Mouse (Mus musculus) embryonic facial prominence, embryonic 11.5 days (tissue): ENCODE measurements around the gene Nectin4. TPM values are rescaled to one million over a fixed set of nuclear protein-coding genes. Genes with fewer than 3 reads are reported as not detected.

Experiments
- ATAC-seq: fragments of 200-750 bp; cut with Nextera tagmentation; replicated peaks from 2 replicates; pipeline ENCODE4 v1.8.0; 2017; ENCODE audit warnings: low read depth; ENCODE audit not compliant: insufficient number of reproducible peaks, low FRiP score, low TSS enrichment
- DNase-seq: peaks from one replicate; pipeline ENCODE4 v3.0.0-alpha.2; 2015; ENCODE audit warnings: low spot score
- H3K27ac ChIP-seq: fragments of 300-500 bp; sonication (generic); replicated peaks from 2 replicates; pipeline ENCODE4 v1.5.1; 2014; ENCODE audit warnings: mild to moderate bottlenecking, low read depth, low read length, control low read depth
- H3K27me3 ChIP-seq: fragments of 300-500 bp; sonication (generic); 2 replicates; pipeline ENCODE4 v1.6.1; 2014; ENCODE audit warnings: mild to moderate bottlenecking, low read length, moderate library complexity, mixed read lengths; ENCODE audit not compliant: control insufficient read depth, insufficient read depth
- H3K36me3 ChIP-seq: fragments of 300-500 bp; sonication (generic); replicated peaks from 2 replicates; pipeline ENCODE4 v1.6.1; 2014; ENCODE audit warnings: low read depth, mild to moderate bottlenecking, low read length, moderate library complexity, mixed read lengths; ENCODE audit not compliant: control insufficient read depth, insufficient read depth
- H3K4me1 ChIP-seq: fragments of 300-500 bp; sonication (generic); 2 replicates; pipeline ENCODE4 v1.6.1; 2014; ENCODE audit warnings: low read length, mixed read lengths; ENCODE audit not compliant: control insufficient read depth, insufficient read depth
- H3K4me2 ChIP-seq: fragments of 300-500 bp; sonication (generic); 2 replicates; pipeline ENCODE4 v1.6.1; 2014; ENCODE audit warnings: low read depth, mild to moderate bottlenecking, control low read depth, low read length, moderate library complexity
- H3K4me3 ChIP-seq: fragments of 300-500 bp; sonication (generic); 2 replicates; pipeline ENCODE4 v1.5.1; 2014; ENCODE audit warnings: low read depth, low read length, control low read depth
- H3K9ac ChIP-seq: fragments of 300-500 bp; sonication (generic); replicated peaks from 2 replicates; pipeline ENCODE4 v1.6.1; 2014; ENCODE audit warnings: mild to moderate bottlenecking, control low read depth, low read length
- H3K9me3 ChIP-seq: fragments of 300-500 bp; sonication (generic); replicated peaks from 2 replicates; pipeline ENCODE4 v1.6.1; 2016; ENCODE audit warnings: mild to moderate bottlenecking, low read length, inconsistent platforms, mixed read lengths; ENCODE audit not compliant: control insufficient read depth
- WGBS: fragments of 180-500 bp; shearing (Covaris S2); extraction: QIAGEN DNeasy Blood & Tissue Kit; methylation state at CpG from one replicate; pipeline ENCODE4 v1.1.7; 2014; 5-methylcytosine and 5-hydroxymethylcytosine counted together
- polyA plus RNA-seq: library from polyadenylated mRNA; unstranded; fragments of >200 nt; fragmentation: Nextera tagmentation; extraction: Ambion mirVana; gene quantifications from 2 replicates; pipeline ENCODE4 v1.2.1, GENCODE M21; 2014

The Nectin4 gene
- polyA plus RNA-seq, 1 experiment from 2014 or later: 2.4 TPM

DNA sequence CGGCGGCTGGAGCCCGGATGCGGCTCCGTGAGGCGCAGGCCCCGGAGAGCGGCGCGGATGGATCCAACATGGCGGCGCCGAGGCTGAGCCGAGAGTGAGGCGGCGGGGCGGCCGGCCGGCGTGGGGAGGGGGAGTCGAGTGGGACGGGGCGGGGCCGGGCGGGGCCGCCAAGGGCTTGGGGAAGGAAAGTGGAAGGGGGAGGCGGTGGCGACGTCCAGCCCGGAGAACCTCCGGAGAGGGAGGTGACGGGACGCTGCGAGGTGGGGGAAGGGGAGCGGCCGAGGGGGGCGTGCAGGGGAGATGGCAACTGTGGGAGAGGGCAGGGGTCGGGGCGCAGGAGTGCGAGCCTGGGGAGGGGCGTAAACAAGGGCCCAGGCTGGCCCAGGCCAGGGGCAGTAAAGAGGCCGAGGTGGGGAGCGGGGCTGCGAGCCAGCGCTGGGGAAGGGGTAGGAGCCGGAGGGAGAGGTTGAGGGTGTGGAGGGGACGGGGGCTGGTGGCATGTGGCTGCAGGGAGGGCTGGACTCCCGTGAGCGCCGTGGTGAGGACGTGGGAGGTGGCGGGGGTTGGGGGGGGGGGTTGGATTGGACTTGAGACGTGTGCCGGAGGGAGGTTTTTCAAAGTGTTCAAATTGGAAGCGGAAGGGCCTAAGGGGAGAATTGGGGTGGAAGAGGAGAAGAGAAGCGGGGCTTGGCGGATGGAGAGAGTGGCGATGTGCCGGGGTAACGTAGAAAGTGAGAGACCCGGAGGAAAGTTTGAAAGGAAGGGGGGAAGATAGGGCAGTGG is 40.3 kb upstream of the Nectin4 start:
- Histone ChIP-seq H3K36me3 (no peaks in the 10 kb centered on the region), H3K4me1 (no peaks in the 10 kb centered on the region; the same call in 1 of the 2 replicates), H3K9me3 (no peaks in the 10 kb centered on the region), H3K27ac (peak overlapping the region; percentile 99), H3K4me2 (peak overlapping the region; percentile 78), H3K9ac (peak overlapping the region; percentile 99), H3K27me3 (no peaks in the 10 kb centered on the region), H3K4me3 (peak overlapping the region; percentile 82)
- ATAC-seq (peak; percentile 88), DNase-seq (peak; percentile 92)
- 1% methylated on average over 41 of the region's 61 CpGs for WGBS

DNA sequence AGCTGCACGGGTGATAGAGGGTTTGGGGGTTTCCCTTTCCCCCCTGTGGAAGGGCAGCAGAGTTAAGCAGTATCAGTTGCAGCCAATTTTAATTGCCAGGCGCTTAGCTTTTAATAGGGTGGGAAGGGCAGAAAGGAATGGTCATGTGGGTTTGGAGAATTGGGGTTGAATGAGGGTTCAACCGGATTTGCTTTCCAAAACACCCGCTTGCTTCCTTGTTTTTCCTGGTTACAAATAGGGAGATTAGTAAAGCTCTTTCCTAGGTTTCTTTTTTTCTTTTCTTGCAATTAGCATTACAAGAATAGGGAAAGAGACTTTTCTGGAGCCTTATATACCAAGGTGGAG is 39.7 kb upstream of the Nectin4 start:
- peak overlapping the region; percentile 99 for H3K9ac ChIP-seq
- ATAC-seq (no peak), DNase-seq (no peak)
- H3K9me3 ChIP-seq: no peaks in the 10 kb centered on the region
- H3K27me3 ChIP-seq: no peaks in the 10 kb centered on the region
- H3K4me1 ChIP-seq: no peaks in the 10 kb centered on the region; the same call in 1 of the 2 replicates
- peak overlapping the region; percentile 82 for H3K4me3 ChIP-seq
- H3K4me2 ChIP-seq: peak overlapping the region; percentile 78
- no peaks in the 10 kb centered on the region for H3K36me3 ChIP-seq
- H3K27ac ChIP-seq: peak overlapping the region; percentile 99
- WGBS: under 1% methylated on average over 4 of the region's 4 CpGs

DNA sequence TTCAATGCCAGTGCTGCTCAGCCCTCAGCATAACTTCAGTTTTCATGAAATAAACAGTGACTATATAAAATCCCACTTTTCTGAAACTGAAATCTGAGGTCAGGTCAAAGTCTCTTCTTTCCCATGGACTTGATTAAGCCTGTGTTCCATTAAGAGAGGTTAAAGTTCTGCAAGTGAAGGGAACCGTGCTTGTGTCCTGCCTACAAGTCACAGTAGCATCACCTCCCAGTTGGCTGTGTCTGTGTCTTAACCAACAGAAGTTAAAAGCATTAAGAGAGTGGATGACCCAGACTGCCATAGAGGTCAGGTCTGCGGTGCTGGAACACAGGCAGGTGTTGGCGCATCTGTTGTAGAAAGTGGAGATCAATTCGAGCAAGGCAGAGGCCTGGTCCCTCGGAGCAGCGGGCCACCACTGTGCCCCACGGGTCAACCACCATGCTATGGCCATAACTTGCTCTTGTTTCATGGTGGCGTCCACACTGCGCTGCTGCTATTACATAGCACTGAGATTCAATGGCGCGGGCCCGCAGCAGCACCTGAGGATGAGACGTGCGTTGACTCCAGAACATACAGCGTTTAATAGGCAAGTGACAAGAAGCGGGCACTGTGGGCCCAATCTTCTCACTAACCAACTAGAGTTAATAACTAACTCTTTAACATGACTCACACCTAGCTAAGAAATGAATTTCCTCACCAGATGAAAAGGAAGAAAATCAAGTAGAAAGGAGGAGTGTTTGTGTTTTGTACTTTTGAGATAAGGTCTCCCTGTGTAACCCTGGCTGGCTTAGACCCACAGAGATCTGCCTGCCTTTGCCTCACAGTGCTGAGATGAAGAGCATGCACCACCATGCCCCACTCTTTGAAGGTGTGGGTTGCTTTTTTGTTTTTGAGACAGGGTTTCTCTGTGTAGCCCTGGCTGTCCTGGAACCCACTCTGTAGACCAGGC is 27.4 kb upstream of the Nectin4 start:
- Histone ChIP-seq H3K27me3 (no peaks in the 10 kb centered on the region), H3K9me3 (no peaks in the 10 kb centered on the region; the same call in 1 of the 2 replicates), H3K4me1 (no peaks in the 10 kb centered on the region), H3K36me3 (peaks cover 5% of the 10 kb centered on the region), H3K9ac (no peak overlapping the region), H3K4me2 (no peak overlapping the region), H3K27ac (no peak overlapping the region), H3K4me3 (no peak overlapping the region)
- 93% methylated on average over 16 of the region's 16 CpGs for WGBS
- ATAC-seq: no peak
- DNase-seq: no peak

DNA sequence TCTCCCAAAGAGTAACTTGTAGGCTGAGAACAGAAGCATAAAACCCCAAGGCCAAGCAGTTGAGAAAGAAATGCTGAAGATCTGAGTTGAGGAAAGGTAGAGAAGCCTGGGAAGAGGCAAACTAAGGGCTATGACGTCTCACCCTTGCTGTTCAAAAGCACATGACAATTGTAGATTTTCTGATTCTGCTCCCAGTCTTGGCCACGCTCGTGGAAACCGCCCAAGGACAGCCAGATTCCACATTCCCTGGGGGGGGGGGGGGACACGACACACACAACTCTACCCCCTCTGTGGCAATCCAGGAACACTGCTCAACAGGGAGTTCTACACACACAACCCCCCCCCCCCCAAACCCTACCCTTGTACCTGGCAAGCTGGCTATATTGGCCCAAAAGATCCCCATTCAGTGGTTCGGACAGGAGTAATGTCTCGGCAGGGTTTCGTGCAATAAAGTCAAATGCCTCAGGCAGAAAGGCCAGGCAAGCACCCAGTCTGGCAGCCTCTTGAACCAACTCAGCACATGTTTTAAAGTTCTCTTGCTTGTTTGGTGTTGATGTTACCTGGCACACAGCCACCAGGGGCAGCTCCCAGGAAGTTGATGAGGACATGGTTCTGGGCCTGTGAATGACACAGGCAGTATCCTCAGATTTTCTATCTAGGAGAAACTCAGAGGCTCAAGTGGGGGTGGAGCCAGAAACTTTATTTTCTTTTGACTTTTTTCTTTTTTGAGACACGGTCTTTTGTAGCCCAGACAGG is 25.8 kb upstream of the Nectin4 start:
- ATAC-seq: 0 out of 2 replicates have a peak, but pooled peaks have one; percentile 15
- no peak for DNase-seq
- no peaks in the 10 kb centered on the region; the same call in 1 of the 2 replicates for H3K9me3 ChIP-seq

DNA sequence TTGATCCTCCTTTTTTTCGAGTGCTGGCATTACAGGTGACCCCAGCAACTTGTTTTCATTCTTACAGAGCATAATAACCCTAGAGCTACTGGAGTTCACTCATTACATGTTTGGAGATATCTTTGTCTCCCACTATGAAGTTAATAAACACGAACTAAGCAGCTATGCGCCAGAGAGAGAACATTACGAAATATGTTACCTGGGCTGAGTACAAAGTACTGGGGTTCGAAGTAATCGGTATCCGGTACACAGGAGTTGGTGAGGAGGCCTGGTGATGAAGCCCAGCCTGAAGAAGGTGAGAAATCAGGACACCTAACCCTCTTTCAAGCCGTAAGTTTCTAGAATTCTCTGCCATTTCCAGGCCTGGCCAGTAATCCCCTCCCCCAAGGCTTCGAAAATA is 25.2 kb upstream of the Nectin4 start:
- no peaks in the 10 kb centered on the region for H3K4me1 ChIP-seq
- no peaks in the 10 kb centered on the region; the same call in 1 of the 2 replicates for H3K9me3 ChIP-seq
- H3K27ac ChIP-seq: no peak overlapping the region
- WGBS: 80% methylated on average over 9 of the region's 9 CpGs
- H3K36me3 ChIP-seq: peaks cover 5% of the 10 kb centered on the region
- H3K4me3 ChIP-seq: peak overlapping the region; percentile 91
- no peak for DNase-seq
- no peak for ATAC-seq
- no peaks in the 10 kb centered on the region for H3K27me3 ChIP-seq
- H3K9ac ChIP-seq: peak overlapping the region; percentile 87
- H3K4me2 ChIP-seq: peak overlapping the region; percentile 52

More for the DNA sequence above, 25.8 kb upstream of the Nectin4 start:
- H3K36me3 ChIP-seq: peaks cover 5% of the 10 kb centered on the region
- H3K9ac ChIP-seq: no peak overlapping the region
- no peaks in the 10 kb centered on the region for H3K4me1 ChIP-seq
- H3K27ac ChIP-seq: no peak overlapping the region
- H3K4me2 ChIP-seq: no peak overlapping the region
- no peak overlapping the region for H3K4me3 ChIP-seq
- 87% methylated on average over 8 of the region's 9 CpGs for WGBS
- H3K27me3 ChIP-seq: no peaks in the 10 kb centered on the region

DNA sequence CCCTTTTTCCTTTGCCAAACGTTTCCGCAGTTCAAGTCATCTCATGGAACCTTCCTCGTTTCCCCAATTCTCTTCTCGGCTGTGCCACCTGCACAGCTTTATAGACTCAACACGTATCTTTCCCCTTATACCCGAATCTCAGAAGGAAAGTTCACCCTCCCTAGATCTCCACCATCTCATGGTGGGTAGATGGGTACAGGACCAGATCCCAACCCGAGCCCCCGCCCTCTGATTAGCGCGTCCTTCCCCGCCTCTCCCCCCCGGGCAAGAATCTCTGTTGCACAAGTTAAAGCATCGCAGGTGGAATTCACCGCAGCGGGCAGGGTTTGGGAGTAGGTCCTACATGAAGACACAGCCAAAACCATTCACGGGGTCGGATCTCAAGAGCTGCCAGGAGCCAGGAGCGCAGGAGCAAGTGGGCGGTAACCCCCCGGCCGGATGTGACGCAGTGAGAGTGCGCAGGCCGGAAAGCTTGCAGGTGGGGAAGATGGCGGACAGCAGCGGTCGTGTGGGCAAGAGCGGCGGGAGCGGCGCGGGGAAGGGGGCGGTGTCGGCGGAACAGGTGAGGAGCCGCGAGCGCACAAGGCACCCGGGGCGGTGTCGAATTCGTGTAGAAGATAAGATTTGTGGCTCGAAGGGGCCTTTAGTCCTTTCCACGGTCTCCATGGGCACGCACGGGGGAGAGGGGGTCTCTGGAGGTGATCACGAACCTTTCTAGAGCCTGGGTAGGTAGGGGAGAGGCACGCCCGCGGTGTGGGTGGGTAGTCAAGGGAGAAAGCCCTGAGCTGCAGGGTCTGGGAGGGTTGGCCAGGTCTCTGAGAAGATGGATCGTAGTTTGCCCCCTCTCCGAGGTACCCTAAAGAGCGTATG is 24.4 kb upstream of the Nectin4 start, which contains the start of the genes Nit1 and Pfdn2:
Gene Nit1 (minus strand): TSS at position 422 of the 870 bp plus-strand sequence.
Gene Pfdn2 (plus strand): TSS at position 446 of the 870 bp plus-strand sequence.
- Histone ChIP-seq H3K36me3 (peaks cover 5% of the 10 kb centered on the region), H3K27ac (no peak within 1 kb of the TSS; the same call in 1 of the 2 replicates), H3K27me3 (no peaks in the 10 kb centered on the region), H3K4me2 (peak within 1 kb of the TSS; percentile 52), H3K9ac (peak within 1 kb of the TSS; percentile 87), H3K4me3 (peak within 1 kb of the TSS; percentile 91), H3K9me3 (no peaks in the 10 kb centered on the region; the same call in 1 of the 2 replicates), H3K4me1 (no peaks in the 10 kb centered on the region)
- WGBS: 1% methylated on average over 53 of the region's 53 CpGs
- DNase-seq (peak; percentile 94), ATAC-seq (peak; percentile 87)

DNA sequence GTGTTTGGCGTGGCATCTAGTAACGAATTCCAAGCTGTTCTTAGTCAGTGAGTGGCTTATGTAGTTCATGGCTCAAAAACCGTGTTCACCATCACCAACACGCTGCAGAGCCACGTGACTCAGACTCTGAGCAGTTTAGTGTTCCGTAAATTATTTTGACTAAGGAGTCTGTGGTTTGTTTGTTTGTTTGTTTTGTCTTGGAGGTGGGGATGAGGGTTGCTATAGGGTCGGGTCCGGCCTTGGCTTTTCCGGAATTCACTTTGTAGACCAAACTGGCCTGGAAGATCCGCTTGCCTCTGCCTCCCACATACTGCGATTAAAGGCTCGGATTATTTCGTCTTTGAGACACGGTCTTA is 23.8 kb upstream of the Nectin4 start:
- under 1% methylated on average over 14 of the region's 14 CpGs for WGBS
- H3K4me2 ChIP-seq: peak overlapping the region; percentile 52
- DNase-seq: no peak
- peaks cover 5% of the 10 kb centered on the region for H3K36me3 ChIP-seq
- H3K9me3 ChIP-seq: no peaks in the 10 kb centered on the region; the same call in 1 of the 2 replicates
- H3K4me1 ChIP-seq: no peaks in the 10 kb centered on the region
- peak overlapping the region; percentile 91 for H3K4me3 ChIP-seq
- peak overlapping the region; percentile 87 for H3K9ac ChIP-seq
- no peak for ATAC-seq
- no peaks in the 10 kb centered on the region for H3K27me3 ChIP-seq
- no peak overlapping the region for H3K27ac ChIP-seq
